Mouse (Mus musculus): ENCODE results near the gene Adamts9.

Adamts9 gene

DNA sequence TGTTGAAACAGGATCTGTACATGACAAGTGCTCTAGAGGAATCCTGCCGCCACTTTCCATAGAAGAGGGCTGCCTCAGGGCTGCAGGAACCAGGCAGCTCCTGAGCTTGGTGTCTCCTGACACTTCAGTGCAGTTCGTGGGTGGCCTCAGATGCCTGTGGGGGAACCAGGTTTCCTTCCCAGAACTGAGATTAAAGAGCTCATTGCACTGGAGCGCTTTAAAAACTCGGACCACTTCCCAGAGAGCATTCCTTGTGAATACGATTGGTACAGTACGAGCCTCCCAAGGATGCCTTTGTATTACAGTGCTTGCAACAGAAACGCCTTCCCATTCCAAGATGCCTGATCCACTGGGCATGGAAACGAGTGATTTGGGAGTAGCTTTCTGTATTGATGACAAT lies 18.8 kb downstream of the Adamts9 start:
- DNase-seq (ENCODE audit: low spot score in 2 of 2): no peak

DNA sequence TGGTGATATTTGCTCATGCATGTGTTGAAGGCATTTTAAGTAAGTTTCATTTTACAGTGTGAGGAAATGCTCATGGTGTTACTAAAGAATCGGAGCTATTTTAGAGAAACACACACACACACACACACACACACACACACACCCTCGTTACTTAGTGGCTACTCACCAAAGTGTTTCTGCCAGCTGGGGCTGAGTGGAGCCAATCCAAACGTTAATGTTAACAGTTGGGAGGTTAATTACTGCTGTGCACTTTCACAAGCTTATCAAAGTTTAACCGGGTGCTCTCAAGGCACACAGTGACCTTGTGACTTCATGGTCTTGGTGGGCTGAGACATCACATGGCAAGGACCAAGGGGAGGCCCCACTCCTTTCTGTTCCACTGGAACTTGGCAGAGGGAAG lies 21.4 kb downstream of the Adamts9 start:
- no peak for DNase-seq (ENCODE audit: low spot score in 2 of 2)

DNA sequence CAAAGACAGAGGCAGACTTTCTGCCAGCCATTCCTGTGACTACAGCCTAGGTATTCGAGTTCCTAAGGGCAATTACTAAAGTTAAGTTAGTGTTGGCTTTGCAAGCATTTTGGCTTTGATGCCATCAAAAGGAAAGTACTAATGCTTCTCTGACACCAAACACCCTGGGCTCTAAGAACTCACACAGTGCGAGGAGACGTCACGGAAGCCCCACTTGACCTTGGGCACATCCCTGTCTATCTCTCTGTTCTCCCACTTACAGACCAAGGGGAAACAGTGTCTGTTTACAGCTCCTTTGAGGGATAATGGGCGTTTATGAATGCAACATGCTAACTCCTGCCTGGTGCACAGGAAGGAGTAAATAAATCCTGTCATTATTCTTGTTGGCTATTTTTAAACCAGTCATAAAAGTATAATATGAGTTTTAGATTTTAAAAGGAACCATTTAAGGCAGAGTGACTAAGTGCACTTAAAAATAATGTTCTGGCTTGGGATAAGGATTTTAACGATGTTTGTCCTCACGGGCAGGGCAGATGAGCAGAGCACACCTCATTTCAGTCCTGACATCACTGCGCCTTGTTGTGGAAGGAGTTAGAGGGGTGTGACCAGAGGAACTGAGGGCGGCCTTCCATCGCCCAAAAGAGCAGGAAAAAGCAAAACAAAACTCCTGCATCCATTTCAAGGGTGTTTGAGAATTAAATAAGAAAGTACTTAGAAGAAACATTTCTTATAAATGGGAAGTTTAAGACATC lies 22.2 kb downstream of the Adamts9 start:
- DNase-seq (ENCODE audit: low spot score in 2 of 2): no peak

DNA sequence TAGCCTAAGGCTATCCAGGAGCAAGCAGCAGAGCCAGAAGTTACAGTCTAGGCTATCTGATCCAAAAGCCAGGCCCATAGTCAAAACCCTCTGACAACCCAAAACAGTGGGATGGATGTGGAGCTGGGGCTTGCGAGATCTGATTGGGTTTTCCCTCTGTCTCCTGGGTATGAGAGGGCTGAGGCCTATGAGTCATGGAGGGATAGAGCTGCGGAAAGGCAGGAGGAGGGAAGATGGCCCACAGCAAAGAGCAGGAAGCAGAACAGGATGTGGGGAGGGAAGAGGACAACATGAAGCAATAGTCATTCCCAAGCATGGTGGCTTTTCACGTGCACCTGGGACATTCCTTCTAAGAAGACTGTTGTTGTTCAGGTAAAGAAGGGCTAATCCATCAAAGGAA lies 32.7 kb downstream of the Adamts9 start:
- no peak for DNase-seq (ENCODE audit: low spot score in 2 of 2)

DNA sequence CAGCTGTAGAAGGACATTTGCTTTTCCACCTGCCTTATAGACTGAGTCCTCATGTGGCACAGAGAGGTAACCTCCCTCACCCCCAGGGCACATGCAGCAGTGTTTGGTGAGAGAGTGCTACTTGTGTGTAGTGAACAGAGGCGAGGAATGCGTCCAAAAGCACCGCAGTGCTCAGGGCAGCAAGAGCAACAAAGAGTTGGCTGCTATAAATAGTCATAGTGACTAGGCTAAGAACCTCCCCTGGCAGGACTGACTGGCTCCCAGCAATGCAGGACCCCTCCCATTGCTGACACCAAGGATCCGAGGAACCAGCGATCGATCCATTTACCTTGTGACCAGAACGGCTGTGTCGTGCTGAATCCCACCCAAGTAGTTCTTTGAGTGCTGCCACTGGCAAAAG lies 33.9 kb downstream of the Adamts9 start:
- DNase-seq (ENCODE audit: low spot score in 2 of 2): no peak

DNA sequence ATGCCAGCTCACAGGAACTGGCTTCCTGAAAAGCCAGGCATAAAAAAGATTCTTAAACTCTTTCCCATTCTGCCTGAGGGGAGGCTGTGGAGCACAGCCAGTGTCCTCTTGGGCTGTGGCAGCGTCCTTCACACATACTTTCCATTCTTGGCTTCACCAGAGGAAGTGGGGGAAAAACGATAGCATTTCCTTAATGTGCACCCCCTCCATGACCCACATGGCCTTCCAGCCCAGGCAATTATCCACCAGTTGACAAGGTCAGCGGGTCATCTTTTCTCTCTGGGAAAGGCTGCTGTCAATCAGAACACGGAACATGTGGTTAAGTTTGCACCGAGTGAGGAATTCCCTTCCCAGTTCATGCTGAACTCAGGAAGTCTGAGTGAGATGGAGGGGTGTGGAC lies 37.4 kb downstream of the Adamts9 start:
- no peak for DNase-seq (ENCODE audit: low spot score in 2 of 2)

DNA sequence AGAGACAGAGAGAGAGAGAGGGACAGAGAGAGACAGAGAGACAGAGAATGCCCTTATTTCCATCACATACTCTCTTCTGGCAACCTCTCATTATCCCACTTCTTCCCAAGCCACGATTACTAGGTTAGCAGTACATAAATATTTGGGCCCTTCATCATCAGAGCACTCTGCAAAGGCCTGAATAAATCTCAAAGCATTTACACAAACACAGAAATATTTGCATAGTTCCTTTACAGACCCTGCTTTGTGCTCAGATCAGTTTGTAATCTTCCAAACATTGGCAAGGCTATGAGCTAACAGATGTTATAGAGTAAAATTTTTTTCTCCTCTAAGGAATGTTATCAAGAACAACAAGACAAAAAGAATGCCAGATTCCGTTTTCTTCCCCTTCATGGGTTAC lies 38.8 kb downstream of the Adamts9 start:
- no peak for DNase-seq (ENCODE audit: low spot score in 2 of 2)

DNA sequence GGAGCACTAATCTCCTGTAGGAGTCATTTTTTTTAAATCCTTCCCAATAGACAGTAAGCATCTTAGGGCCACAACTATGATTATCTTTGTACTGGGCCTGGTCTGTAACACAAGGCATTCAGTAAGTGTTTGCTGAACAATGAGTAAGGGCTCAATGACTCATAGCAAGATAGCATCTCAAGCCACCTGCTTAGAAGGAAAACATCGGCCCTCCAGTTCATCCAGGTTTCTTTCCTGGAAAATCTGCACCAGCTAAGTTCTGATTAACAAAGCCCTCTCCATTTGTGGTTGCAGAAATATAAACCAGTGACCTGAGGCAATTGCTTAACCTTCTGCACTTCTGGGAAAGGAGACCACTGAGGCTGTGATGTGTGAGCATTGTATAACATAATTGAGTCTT lies 39.3 kb downstream of the Adamts9 start:
- no peak for DNase-seq (ENCODE audit: low spot score in 2 of 2)

DNA sequence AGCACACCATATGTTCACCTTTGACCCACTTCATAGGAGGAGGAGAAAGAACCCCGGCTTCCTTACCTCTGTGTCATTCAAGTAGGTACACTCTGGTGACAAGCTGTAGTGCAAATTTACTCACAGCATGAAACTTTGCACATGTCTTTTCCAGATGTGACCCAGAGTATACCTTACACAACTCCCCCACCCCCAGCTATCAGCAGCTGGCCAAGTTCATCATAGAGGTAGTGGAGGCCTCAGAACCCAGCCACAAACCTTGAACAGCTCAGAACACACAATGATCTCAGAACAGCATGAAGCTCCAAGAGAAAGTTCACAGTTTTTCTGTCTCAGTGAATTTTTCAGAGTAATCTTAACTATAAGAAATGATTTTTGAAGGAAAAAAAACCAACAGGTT lies 51.8 kb downstream of the Adamts9 start:
- DNase-seq (ENCODE audit: low spot score in 2 of 2): no peak

DNA sequence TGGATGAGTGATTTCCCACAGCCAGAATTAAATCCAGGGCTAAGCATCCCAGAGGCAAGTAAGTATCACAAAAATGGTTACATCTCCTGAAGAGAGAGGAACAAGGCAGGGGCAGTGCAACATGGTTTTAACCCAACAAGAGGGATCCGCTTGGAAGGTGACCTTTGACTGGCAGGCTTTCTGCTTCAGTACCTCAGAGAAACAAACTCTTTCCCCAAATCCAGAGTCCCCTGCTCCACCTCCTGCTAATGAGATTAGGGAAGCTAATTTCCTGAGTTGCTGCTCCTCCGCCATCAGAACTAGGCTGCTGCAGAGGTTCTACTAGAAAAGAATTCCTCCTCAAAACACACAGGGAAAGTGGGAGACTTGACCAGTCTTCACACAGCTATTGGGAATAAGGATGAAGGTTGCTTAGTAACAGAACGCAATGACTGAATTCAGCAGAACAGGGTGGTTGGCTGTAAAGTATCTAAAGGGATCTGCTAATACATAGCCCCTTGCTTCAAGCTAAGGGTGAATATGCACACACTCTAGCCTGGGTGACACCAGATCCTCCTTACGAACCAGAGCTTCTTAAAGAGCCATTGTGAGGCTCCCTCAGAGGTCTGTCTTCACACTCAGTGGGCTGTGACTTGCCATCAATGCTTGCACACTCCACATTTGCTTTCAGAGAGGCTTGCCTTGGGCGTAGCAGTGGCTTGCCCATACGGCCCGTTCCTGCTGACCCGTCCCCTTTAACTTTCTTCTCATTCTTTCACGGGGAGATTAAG lies 60.0 kb downstream of the Adamts9 start:
- DNase-seq (ENCODE audit: low spot score in 2 of 2): no peak

DNA sequence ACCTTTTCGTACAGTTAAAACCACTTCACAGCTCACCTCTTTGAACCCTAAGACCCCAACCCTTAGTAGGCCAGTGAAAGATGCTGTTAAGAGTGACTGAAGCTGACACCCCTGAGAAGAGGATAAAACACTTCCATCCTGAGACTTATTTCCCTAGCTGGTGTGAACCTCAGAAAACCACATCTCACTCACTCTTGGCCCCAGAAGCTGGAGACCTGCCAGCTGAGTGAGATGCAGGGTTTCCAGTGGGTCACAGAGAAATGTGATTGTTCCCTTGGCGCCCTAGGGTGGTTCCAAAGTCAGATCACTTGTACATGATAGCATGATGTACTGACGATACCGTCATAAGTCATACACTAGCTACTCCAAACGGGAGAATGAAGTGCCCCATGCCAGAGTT lies 60.8 kb downstream of the Adamts9 start:
- DNase-seq (ENCODE audit: low spot score in 2 of 2): no peak

DNA sequence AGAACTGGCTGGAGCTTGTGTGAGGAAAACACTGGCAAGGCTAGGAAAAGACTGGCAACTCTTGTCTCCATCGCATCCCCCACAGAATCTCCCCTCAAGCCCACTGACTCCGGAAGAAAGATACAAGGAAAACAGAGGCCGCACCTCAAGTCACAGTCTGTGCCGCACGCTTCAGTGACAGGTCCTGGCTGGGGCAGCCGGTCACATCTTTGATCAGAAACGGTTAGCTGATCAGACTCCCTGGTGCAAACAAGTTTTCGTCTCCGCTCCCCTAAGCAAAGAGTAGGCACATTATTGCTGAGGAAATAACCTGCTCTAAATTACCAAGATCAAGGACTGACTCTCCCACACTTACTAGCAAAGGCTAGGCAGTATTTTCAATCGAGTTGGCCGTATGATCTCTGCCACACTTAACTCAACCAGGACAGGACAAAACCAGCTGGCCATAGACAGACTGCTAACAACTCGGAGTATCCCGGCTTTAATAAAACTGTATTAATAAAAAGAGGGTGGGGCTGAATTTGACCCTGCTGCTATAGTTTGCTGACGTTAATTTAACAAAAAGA lies 63.5 kb downstream of the Adamts9 start:
- DNase-seq (ENCODE audit: low spot score in 2 of 2): no peak

DNA sequence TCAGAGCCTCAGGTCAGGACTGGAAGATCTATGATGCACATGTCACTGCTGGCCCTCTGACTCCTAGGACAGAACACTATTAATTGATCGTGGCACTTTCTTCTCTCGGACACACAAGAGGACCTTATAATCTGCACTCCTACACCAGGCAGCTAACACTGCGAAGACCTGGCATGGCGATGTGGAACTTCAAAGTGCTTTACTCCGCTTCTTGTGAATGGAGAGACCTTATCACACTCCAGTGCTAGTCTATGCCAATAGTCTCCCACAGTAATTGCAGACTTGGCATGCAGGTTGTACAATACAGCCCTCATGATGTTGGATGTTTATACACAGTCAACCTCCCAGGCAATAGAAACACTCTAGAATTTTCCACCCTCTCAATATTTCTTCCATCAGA lies 64.5 kb downstream of the Adamts9 start:
- DNase-seq (ENCODE audit: low spot score in 2 of 2): no peak

DNA sequence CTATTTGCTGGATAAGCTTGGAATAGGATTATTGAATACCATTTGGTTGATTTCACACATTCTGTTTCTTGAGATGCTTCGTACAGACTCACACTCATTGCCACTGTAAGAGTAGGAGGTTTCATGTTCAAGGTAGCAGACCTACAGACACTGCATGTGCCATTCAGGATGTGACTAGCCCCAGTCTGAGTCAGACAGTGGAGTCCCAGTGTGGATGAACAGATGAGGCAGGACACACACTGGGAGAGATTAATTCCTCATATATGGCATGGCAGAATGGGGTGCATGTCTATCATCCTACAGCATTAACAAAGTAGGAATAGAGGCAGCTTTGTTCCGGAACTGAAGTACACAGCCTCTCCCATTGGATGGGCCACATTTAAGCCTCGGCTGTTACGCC lies 66.1 kb downstream of the Adamts9 start:
- DNase-seq (ENCODE audit: low spot score in 2 of 2): no peak

DNA sequence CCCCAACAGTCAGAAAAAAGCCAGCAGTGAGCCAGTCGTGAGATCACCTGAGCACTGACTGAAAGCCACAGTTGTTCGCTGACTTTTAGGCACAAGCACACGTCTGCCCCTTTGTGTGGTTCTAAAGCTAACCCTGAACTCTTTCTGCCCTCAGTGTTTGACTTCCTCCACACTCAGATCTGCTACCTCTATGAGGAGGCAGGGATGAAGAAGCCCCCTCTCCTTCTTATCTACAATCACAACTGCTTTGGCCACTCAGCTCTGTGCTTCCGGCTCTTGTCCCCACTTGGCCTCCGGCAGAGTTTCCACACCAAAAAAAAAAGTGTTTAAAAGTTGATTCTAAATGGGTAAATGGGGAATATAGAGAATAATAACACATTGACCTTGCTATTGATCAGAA lies 67.2 kb downstream of the Adamts9 start:
- DNase-seq (ENCODE audit: low spot score in 2 of 2): no peak

DNA sequence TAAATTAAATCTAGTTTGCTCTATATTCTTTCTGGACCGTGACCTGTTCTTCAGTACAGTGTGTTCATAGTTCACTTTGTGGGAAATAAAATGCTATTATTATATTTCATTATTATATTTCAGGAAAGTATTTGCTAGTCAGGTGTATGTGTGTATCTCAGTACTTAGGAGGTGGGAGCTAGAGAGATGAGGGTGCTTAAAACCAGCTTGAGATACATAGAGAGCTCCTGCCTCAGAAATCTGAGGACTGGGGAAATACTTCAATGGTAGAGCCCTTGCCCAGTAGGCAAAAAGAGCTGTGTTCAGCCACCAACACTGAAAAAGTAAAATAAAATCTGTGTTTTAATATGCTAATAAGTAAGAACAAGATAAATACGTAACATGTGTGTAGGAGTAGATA lies 68.0 kb downstream of the Adamts9 start:
- no peak for DNase-seq (ENCODE audit: low spot score in 2 of 2)

DNA sequence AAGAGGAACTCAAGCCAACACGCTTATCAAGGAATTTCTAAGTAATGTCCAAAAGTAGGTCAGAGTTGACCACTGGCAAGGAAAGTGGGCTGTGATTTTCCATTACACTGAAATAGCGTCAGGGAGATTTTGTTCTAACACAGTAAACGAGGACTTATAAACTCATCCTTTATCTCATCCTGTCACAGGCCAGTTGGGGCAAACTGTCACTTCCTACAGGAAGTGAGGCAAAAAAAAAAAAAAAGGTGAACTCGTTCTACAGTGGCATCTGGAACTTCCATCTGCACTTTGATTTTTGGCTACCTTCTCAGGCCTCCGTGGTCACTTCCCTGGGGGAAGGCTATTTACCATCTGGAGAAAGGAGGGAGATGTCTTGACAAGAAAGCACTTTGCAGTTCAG lies 68.4 kb downstream of the Adamts9 start:
- DNase-seq (ENCODE audit: low spot score in 2 of 2): no peak

DNA sequence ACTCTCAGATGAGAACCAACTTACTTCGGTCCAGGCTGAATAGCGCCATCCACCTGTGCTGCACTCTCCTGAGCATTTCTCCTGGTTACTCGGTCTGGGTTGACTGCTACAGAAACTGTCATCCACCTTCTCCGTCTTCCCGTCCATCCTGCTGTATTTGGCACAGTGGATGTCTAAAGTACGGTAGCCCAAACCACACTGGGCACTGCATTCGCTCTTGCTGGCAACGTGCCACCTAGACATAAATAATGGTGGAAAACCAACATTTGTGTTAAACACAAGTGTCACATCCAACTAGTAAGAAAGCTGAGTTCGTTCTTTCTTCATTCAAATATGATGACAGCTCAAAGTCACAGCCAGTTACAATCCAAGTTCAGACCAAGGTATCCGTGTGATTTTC lies 70.5 kb downstream of the Adamts9 start:
- no peak for DNase-seq (ENCODE audit: low spot score in 2 of 2)

DNA sequence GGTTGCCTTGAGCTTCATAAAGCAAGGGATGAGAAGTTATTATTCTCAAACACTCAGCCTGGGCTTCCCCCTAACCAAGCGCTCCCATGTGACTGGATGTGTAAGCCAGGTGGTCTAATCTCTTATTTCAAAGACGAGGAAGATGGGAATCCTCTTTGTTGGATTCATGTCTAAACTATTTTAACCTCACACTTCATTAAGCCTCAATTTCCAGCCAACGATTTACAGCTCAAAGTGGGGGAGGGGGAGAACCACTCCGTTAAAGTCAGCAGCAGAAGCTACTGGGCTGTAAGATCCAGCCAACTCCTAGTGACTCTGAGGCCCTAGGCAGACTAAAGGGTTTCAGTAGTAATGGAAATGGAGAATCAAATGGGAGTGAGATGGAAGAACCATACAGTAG lies 71.5 kb downstream of the Adamts9 start:
- no peak for DNase-seq (ENCODE audit: low spot score in 2 of 2)

DNA sequence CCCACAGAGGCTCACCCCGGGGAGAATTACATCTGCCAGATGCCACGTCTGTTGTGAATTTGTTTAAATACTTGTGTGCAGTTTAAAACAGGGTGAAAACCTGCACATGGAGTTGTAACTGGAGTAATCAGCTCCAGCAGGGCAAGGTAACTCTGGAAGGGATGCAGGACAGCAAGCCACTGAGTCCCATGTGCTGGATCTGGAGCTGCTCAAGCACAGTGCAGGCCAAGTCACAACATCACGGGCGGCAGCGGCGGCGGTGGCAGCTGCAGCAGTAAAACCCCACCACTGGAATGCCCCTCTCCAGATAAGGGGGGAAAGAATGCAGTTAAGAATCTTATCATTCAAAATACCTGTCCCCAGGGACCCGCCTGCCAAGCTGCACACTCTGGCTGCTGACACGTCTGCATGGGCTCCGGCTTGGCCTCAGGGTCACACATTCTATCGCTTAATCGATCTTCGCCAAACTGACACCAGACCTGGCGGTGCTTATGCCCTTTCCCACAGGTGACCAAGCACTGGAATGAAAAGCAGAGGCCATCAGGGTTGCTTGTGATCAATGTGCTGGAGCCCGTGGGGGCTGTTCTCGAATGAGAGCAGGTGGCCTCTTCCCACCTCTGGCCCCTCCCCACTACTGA lies 73.6 kb downstream of the Adamts9 start:
- DNase-seq (ENCODE audit: low spot score in 2 of 2): no peak

DNA sequence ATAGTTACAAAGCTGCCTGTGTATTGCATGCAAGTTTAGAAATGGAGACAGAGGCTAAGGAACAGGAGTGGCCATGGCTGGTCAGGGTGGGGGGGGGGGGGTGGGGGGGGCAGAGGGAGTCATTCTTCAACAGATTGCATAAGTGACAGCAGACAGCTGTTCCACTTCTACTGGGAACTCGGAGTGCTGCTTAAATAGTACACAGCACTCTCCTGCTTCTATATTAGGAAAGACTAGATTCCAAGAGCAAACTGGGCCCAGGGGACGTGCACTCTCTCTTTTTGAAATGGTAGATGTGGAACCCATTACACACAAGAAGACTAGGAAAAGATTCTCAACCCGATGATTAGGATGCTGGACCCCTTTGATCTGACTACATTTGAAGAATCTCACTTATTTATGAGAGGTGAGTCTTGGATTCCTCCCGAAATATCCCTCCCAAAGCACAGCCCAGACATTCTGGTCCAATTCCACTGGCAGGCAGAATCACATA lies 74.2 kb downstream of the Adamts9 start, which contains the start of gene Gm15737:
Gene Gm15737, plus strand, starts transcription at position 269 of the 493 bp plus-strand sequence.
- DNase-seq (ENCODE audit: low spot score in 2 of 2): no peak

DNA sequence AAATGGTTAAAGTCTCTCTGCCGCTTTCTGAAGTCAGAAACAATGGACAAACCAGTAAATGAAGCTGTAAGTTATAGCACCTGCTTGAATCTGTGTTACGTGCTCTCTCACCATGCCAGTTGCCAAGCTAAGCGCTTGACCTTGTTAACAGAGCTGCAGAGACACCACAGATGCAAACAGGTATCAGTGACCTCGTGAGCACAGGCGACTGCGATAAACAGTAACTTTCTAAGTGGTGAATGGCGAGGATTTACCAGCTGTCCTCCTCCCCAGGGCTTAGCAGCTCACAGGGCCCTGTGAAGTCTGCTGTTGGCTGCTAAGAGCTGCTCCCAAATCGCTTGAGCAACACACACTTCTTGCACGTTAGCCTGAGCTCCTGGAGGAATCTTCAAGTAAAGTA lies 80.7 kb downstream of the Adamts9 start:
- no peak for DNase-seq (ENCODE audit: low spot score in 2 of 2)
